Mouse (Mus musculus) retina, postnatal 7 days (tissue): Measurements from ENCODE around the gene Gcc1.

Experiments used
- DNase-seq: peaks from one replicate; pipeline ENCODE4 v3.0.0-alpha.2; 2012; ENCODE audit warnings: low read depth, low spot score

Gene Gcc1

DNA sequence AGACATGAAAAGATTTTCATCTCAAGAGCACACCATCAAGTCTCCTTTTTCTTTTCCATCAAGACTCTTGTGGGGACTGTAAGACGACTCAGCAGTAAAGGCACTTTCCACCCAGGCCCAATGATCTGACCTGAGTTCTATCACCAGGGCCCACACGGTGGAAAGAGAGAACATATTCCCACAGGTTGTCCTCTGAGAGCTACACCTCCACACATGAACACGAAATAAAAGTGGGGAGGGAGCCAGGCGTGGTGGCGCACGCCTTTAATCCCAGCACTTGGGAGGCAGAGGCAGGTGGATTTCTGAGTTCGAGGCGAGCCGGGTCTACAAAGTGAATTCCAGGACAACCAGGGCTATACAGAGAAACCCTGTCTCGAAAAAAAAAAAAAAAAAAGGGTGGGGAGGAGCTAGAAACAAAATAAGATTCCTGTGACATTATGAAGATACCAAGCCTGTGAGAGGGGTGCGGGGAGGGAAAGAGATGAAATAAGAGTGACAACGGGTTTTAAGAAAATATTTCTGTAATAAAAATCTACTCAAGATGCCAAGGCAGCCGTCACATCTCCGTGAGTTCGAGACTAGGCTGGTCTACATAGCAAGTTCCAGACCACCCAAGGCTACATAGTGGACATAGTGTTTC lies 5.4 kb downstream of the Gcc1 start:
- DNase-seq: no peak

- DNase-seq: peak; percentile 90
These were observed 6.7 kb downstream of the Gcc1 start for GRCm38 (mm10) chr6:28421469-28422000.

DNA sequence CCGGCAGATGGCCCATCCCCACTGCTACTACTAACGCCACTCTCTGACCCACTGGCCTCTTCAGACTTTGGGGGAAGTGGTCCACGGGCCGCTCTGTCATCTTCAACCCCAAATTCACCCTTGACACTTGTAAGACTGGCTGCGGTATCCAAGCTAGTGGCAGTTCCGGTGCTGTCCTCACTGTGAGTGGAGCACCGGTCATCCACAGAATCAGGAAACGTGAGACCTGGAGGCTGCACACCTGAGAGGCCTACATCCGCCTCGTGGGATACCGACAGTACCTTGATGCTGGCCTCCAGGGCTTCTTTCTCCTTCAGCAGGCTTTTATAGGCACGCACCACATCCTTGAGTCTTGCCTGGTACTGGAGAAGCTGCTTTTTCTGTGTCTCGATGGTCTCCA lies 7.3 kb downstream of the Gcc1 start:
- no peak for DNase-seq

- no peak for DNase-seq
These were observed 7.8 kb downstream of the Gcc1 start for GRCm38 (mm10) chr6:28420361-28420760.

GRCm38 (mm10) chr6:28419673-28420072 lies 8.5 kb downstream of the Gcc1 start:
- no peak for DNase-seq

DNA sequence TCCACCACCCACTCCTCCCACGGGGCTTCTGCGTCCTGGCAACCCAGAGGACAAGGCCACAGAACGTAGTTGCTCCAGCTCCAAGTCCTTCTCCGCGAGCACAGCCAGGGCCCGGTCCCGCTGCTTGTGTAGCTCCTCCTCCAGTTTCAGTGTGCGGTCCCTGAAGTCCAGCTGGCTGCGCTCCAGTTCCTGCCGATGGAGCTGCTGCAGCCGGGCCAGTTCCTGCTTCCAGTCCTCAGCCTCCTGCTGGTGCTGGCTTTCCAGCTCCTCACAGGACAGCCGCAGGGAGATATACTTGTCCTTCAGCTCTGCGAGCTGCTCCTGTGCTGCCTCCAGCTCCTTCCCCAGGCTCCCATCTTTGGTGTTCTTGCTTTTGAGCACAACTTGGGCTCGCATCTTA lies 9.7 kb downstream of the Gcc1 start:
- DNase-seq: no peak

GRCm38 (mm10) chr6:28416981-28417380 lies 11.2 kb downstream of the Gcc1 start:
- DNase-seq: no peak

DNA sequence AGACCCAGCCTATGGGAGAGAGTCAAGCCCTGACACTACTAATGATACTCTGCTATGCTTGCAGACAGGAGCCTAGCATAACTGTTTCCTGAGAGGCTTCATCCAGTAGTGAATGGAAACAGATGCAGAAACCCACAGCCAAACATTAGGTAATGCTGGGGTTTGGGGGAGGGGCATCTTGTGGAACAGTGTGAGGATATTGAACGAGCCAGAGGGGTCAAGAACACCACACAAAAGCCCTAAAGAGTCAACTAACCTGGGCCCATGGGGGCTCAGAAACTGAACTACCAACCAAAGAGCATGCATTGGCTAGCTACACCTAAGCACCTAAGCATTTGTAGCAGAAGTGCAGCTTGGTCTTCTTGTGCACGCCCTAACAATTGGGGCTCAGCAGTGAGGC lies 17.0 kb downstream of the Gcc1 start:
- DNase-seq: no peak

GRCm38 (mm10) chr6:28410053-28410452 lies 18.1 kb downstream of the Gcc1 start:
- DNase-seq: no peak

- DNase-seq: no peak
These were observed 28.4 kb downstream of the Gcc1 start for GRCm38 (mm10) chr6:28399791-28400190.

DNA sequence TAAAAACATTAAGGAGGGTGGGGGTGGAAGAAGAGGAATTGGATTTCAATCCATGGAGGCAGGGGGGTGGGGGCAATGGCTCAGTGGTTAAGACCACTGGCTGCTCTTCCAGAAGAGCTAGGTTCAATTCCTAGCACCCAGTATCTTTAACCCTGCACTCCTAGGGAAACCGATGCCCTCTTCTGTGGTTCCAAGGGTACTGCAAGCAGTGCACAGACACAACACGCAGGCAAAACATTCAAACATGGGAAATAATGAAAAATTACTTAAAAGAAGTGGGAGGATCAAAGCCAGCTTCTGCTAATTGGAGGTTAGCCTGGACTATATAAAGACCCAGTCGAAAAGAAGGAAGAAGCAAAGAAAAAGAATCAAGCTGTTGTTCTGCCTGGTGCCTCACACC lies 29.5 kb downstream of the Gcc1 start:
- DNase-seq: no peak

DNA sequence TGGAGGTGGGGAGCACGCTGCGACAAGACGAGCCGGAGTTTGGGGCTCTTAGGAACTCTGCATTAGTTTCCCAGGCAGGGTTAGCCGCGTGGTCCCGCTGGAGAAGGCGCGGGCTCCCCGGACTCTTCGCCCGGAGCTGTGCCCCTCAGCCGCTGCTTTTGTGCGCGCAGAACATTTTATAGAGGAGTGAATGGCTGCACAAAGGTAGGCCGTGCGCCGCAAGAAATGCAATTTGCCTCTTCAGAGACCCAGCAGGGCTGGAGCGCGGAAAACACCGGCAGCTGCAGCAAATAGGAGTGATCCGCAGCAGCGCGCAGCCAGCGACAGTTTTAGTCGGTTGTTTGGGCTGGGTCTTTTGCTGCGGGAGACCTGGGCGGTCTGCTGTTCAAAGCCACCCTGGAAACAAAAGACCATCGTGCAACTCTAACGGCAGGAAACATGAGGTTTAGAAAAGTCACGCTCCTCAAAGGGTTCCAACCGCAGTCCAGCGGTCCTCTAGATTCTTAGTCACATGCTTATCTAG lies 30.4 kb downstream of the Gcc1 start, which contains the start of gene Zfp800:
Zfp800 (minus strand) TSS at position 325 of the 523 bp plus-strand sequence.
- DNase-seq: no peak

DNA sequence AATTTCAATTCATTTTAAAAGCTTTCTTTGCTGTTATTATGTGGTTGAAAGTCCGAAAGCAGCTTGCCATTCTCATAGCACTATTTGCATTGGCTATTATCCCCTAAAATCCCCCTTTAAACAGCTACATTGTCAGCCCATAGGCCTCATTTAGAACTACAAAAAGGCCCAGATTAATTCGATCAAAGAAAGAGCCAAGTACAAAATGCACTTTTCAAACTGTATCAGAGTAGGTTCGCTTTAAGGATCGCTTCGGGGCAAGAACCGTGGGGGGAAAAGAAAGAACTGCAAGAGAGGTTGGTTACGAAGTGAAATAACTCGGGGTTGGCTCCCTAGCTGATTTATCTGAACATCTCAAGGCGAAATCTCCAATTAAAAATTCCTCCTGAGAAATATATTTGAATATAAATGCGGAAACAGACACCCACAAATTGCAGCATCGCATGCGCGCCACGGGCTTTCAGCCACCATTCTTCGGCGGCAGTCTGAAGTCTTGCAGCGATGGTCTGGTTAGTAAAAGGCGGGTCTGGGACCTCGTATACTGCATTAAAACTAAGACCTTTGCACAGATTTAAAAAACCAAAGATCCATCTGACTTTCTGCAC lies 31.2 kb downstream of the Gcc1 start:
- DNase-seq: no peak

DNA sequence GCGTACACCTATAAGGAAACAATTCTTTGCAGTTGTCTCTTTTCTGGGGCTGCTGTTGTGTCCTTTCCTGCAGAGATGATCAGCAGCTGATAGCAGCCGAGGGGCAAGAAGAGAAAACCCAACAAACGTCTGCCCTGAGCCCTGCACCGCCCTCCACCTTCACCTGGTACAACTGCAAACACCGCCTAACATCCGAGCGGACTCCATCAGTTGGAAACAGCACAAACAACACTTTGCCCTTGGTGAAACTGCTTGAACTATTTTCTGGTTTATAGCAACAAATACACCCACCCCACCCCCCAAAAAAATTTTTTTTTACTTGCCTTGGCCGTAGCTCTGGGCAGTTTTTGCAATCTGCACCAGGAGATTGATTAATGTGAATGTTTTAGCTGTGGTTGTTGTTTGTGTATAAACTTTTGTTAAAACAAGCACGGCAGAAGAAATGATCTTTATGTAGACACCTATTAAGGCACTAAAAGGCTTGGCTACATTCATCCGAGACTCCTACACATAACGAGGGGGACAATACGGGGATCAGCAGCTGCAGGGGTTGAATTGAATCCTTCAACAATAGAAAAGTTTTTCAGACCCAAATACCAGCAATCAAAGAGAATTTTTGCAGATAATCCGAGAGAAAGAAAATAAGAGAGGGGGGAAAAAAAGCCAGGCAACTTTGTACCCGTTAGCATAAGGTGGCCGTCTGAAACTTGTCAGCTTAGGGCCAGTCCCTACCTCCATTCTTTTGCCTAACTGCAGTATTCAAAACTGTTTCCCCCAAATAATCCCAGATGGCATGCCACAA lies 31.9 kb downstream of the Gcc1 start:
- DNase-seq: no peak

GRCm38 (mm10) chr6:28389038-28389437 lies 39.2 kb downstream of the Gcc1 start:
- DNase-seq: no peak

- no peak for DNase-seq
These were observed 43.0 kb downstream of the Gcc1 start for GRCm38 (mm10) chr6:28385169-28385568.

- peak; percentile 17 for DNase-seq
These were observed 46.2 kb downstream of the Gcc1 start for GRCm38 (mm10) chr6:28381983-28382382.

DNA sequence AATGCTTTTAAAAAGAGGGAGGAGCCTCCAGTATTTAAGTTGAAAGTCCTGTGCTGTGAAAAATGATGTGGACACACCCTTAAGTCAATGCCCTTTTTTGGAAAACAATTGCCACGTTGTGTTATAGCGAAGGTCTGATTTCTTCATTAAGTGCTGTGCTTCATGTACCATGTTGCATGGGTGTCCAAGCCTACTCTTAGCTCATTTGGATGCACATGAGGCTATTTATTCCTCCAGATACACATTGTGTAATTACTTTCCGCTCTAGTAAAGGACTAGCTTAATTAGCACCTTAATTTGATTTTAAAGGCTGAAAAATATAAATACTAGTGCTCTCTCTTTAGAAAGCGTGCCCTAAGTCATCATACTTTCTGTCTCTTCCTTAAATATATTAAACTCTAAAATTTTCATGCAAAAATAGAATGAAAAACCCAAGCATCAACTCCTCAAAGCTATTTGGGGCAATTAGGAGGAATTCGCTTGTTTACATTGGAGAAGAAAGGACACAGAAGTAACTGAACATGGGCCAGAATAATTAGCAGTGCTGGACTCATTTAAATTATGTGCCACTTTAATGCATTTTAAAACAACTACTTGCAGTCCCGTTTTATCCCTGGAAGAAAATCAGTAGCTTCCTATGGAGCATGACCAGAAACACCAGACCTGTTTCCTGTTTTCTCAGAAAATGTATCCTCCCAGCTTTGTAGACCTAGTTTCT lies 58.1 kb downstream of the Gcc1 start:
- DNase-seq: no peak

DNA sequence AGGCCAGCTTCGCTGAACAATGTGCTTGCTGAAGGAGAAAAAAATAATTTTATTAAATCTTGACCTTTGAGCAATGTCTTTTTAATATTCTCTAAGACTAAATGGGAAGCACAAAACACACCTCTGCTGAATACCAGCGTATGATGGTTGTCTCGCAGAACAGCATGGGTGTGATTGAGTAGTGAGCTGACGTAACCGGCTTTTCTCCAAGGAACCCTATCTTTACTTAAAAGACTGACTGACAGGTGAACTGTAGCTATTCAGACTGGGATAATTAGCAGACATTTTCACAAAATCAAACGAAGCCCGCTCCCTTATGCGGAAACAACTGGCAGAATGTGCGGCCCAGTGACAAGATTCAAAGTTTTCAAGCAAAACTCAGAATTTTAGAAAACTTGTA lies 60.6 kb downstream of the Gcc1 start:
- DNase-seq: no peak
